Mouse (Mus musculus): ENCODE data around the gene Ciao2a.

- no peak for TF ChIP-seq MAFK (IDR thresholded peaks at IDR 0.05; ENCODE audit: insufficient read depth, low read depth, low read length)
- TF ChIP-seq ZNF384 (IDR thresholded peaks at IDR 0.05; ENCODE audit: low read depth, low read length): no peak
- TF ChIP-seq CHD2 (IDR thresholded peaks at IDR 0.05; ENCODE audit: low read depth, low read length): no peak
- no peak for TF ChIP-seq ZC3H11A (IDR thresholded peaks at IDR 0.05; ENCODE audit: borderline replicate concordance, low read depth, low read length)
These were observed 56.6 kb downstream of the Ciao2a start for GRCm38 (mm10) chr9:66183023-66183422.

All from ES-E14 (cell line).